Mouse (Mus musculus) liver, embryonic 18 days (tissue): ENCODE measurements around the gene Flad1. TPM values are rescaled to one million over a fixed set of nuclear protein-coding genes. Genes with fewer than 3 reads are reported as not detected.

Source experiments
- polyA plus RNA-seq: library from polyadenylated mRNA; depleted of rRNA; stranded (reverse); fragments of >200 nt; gene quantifications from 2 replicates; pipeline ENCODE4 v1.2.3, GENCODE M21; 2012; rRNA removed

The Flad1 gene
- polyA plus RNA-seq, result 16.3 TPM in 2 replicates

GRCm38 (mm10) chr3:89411490-89412393 lies at the start of gene Flad1:
Gene Flad1, minus strand, starts transcription at chr3:89411870.

GRCm38 (mm10) chr3:89454401-89455177 lies 42.9 kb upstream of the Flad1 start, which contains the start of gene Pmvk:
Gene Pmvk, plus strand, starts transcription at chr3:89454541.

GRCm38 (mm10) chr3:89436176-89437113 lies 24.8 kb upstream of the Flad1 start, which contains the start of gene Pbxip1:
Gene Pbxip1, plus strand, starts transcription at chr3:89436706.

GRCm38 (mm10) chr3:89430171-89431159 lies 18.8 kb upstream of the Flad1 start, which contains the start of gene Pygo2:
Gene Pygo2, plus strand, starts transcription at chr3:89430214.

GRCm38 (mm10) chr3:89418170-89418860 lies 6.6 kb upstream of the Flad1 start, which contains the start of the genes Cks1b and Shc1:
Gene Cks1b, minus strand, starts transcription at chr3:89418383.
Gene Shc1, plus strand, starts transcription at chr3:89418443.

GRCm38 (mm10) chr3:89402693-89403092 lies 9.0 kb downstream of the Flad1 start, which contains the start of gene Lenep:
Gene Lenep, minus strand, starts transcription at chr3:89402793.

GRCm38 (mm10) chr3:89394006-89394893 lies 17.4 kb downstream of the Flad1 start, which contains the start of gene Zbtb7b:
Gene Zbtb7b, minus strand, starts transcription at chr3:89394776.

GRCm38 (mm10) chr3:89365153-89365485 lies 46.6 kb downstream of the Flad1 start, which contains the start of gene Dcst1:
Gene Dcst1, minus strand, starts transcription at chr3:89365253.

GRCm38 (mm10) chr3:89361675-89362074 lies 50.0 kb downstream of the Flad1 start, which contains the start of gene Dcst2:
Gene Dcst2, plus strand, starts transcription at chr3:89361975.

Other genes with a start within 250 kb of the Flad1 start
- 25.1 and 31.8 TPM in 2 replicates for gene Clk2, start 247.1 kb downstream of the Flad1 start, polyA plus RNA-seq
- gene Scamp3, start 234.4 kb downstream of the Flad1 start, polyA plus RNA-seq, result 35.6 and 37.9 TPM in 2 replicates
- 3.0 and 3.4 TPM in 2 replicates for gene Fam189b, start 228.7 kb downstream of the Flad1 start, polyA plus RNA-seq
- 23.4 and 23.5 TPM in 2 replicates for gene Gba, start 208.9 kb downstream of the Flad1 start, polyA plus RNA-seq
- gene Thbs3, start 196.7 kb downstream of the Flad1 start, polyA plus RNA-seq, result 2.4 and 2.5 TPM in 2 replicates
- gene Mtx1, start 184.8 kb downstream of the Flad1 start, polyA plus RNA-seq, result 70.3 and 70.9 TPM in 2 replicates
- 0.36 and 0.37 TPM in 2 replicates for gene Muc1, start 182.8 kb downstream of the Flad1 start, polyA plus RNA-seq
- gene Krtcap2, start 165.9 kb downstream of the Flad1 start, polyA plus RNA-seq, result 44.5 and 46.2 TPM in 2 replicates
- 0.49 and 0.55 TPM in 2 replicates for gene Trim46, start 165.6 kb downstream of the Flad1 start, polyA plus RNA-seq
- gene Dpm3, start 152.5 kb downstream of the Flad1 start, polyA plus RNA-seq, result 129 and 153 TPM in 2 replicates
- gene Slc50a1, start 141.3 kb downstream of the Flad1 start, polyA plus RNA-seq, result 25.2 and 26.5 TPM in 2 replicates
- gene Efna1, start 130.7 kb downstream of the Flad1 start, polyA plus RNA-seq, result 25.1 and 26.2 TPM in 2 replicates
- gene Efna3, start 88.9 kb downstream of the Flad1 start, polyA plus RNA-seq, result 0.40 and 0.77 TPM in 2 replicates
- 0.73 and 1.3 TPM in 2 replicates for gene Efna4, start 73.8 kb downstream of the Flad1 start, polyA plus RNA-seq
- gene Adam15, start 61.9 kb downstream of the Flad1 start, polyA plus RNA-seq, result 8.5 and 9.7 TPM in 2 replicates
- gene Dcst2, start 49.9 kb downstream of the Flad1 start, polyA plus RNA-seq, result 0.02 and 0.05 TPM in 2 replicates
- 0.10 and 0.13 TPM in 2 replicates for gene Dcst1, start 46.6 kb downstream of the Flad1 start, polyA plus RNA-seq
- gene Zbtb7b, start 17.1 kb downstream of the Flad1 start, polyA plus RNA-seq, result 16.5 and 20.0 TPM in 2 replicates
- gene Lenep, start 9.1 kb downstream of the Flad1 start, polyA plus RNA-seq, result 0.32 and 0.68 TPM in 2 replicates
- gene Cks1b, start 6.5 kb upstream of the Flad1 start, polyA plus RNA-seq, result 76.7 and 83.7 TPM in 2 replicates
- 34.4 and 35.9 TPM in 2 replicates for gene Shc1, start 6.6 kb upstream of the Flad1 start, polyA plus RNA-seq
- 14.6 and 14.8 TPM in 2 replicates for gene Pygo2, start 18.3 kb upstream of the Flad1 start, polyA plus RNA-seq
- gene Pbxip1, start 24.8 kb upstream of the Flad1 start, polyA plus RNA-seq, result 6.9 and 8.0 TPM in 2 replicates
- gene Pmvk, start 42.7 kb upstream of the Flad1 start, polyA plus RNA-seq, result 51.8 and 73.8 TPM in 2 replicates
- 0.06 and 0.07 TPM in 2 replicates for gene Kcnn3, start 108.3 kb upstream of the Flad1 start, polyA plus RNA-seq